ENCODE assay signal across 30 mouse cellular contexts in the genomic region with DNA sequence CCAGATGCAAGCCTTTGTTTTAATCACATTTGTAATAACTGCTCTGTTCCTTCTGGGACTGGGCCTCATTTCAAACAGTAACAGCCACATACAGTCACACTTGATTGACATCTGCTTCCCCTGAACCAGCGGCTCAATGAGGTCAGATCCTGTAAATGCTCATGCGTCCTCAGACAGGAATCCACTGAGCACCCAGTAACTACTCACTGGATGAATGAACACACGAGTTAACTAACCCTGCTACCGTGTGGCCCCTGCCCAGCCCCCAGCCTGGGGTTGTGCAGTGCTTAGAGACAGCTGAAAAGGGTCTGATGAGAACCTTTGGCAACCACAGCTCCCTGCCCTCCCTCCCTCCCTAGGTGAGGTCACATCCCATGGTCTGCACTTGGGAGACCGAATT. TPM values are rescaled to one million over a fixed set of nuclear protein-coding genes. Genes with fewer than 3 reads are reported as not detected.
DNase-seq lines count a peak whose midpoint lies in the region; ATAC-seq and TF ChIP-seq lines count a peak whose summit lies in the region.
"Had no signal": no experiment of that assay in that cellular context is flagged by ENCODE, and none has a peak within 500 bp of the region (broad histone marks: within the 10 kb centered on the region; RNA-seq: fewer than 3 reads in every experiment).

No protein-coding gene starts in this region.

- TF ChIP-seq CTCF in liver, postnatal 0 days (IDR thresholded peaks at IDR 0.05; ENCODE audit: low read depth): no peak
- TF ChIP-seq CTCF in Patski (IDR thresholded peaks at IDR 0.05): no peak
- TF ChIP-seq CTCF in thymus, adult 2 months (IDR thresholded peaks at IDR 0.05; ENCODE audit: borderline replicate concordance, control insufficient read depth, extremely low read depth, insufficient read depth, low read length, poor library complexity): no peak

- no peak overlapping the region for H3K4me2 ChIP-seq in kidney, embryonic 15.5 days
- no peak overlapping the region for H3K4me2 ChIP-seq in liver, postnatal 0 days (ENCODE audit: low read depth, low read length)
- H3K4me2 ChIP-seq in liver, embryonic 12.5 days: no peak overlapping the region
- H3K4me2 ChIP-seq: embryonic facial prominence, embryonic 13.5 days; forebrain, embryonic 12.5 days; forebrain, embryonic 15.5 days; heart, embryonic 11.5 days; hindbrain, embryonic 13.5 days had no signal

- no peak overlapping the region for H3K27ac ChIP-seq in kidney, embryonic 15.5 days
- H3K27ac ChIP-seq in liver, postnatal 0 days (ENCODE audit: low read depth): no peak overlapping the region
- H3K27ac ChIP-seq in liver, embryonic 12.5 days: no peak overlapping the region
- H3K27ac ChIP-seq in thymus, adult 2 months (ENCODE audit: control insufficient read depth, insufficient read depth, low read length): no peak overlapping the region
- H3K27ac ChIP-seq: embryonic facial prominence, embryonic 10.5 days; embryonic facial prominence, embryonic 13.5 days; forebrain, embryonic 12.5 days; forebrain, embryonic 15.5 days; hindbrain, embryonic 10.5 days; hindbrain, embryonic 13.5 days had no signal

- no peak overlapping the region for H3K4me3 ChIP-seq in kidney, embryonic 15.5 days (replicated peaks)
- no peak overlapping the region for H3K4me3 ChIP-seq in liver, postnatal 0 days (ENCODE audit: low read depth, low read length)
- no peak overlapping the region for H3K4me3 ChIP-seq in liver, embryonic 12.5 days
- H3K4me3 ChIP-seq in thymus, adult 2 months (ENCODE audit: control insufficient read depth, insufficient read depth, low read length): no peak overlapping the region
- H3K4me3 ChIP-seq: embryonic facial prominence, embryonic 10.5 days; embryonic facial prominence, embryonic 13.5 days; erythroblast, embryonic 14.5 days; forebrain, embryonic 12.5 days; forebrain, embryonic 15.5 days; hindbrain, embryonic 10.5 days; hindbrain, embryonic 13.5 days had no signal

- H3K4me1 ChIP-seq in kidney, embryonic 15.5 days: peaks cover 6% of the 10 kb centered on the region
- H3K4me1 ChIP-seq in liver, postnatal 0 days (ENCODE audit: insufficient read depth): no peaks in the 10 kb centered on the region
- H3K4me1 ChIP-seq in liver, embryonic 12.5 days: no peaks in the 10 kb centered on the region
- H3K4me1 ChIP-seq in thymus, adult 2 months (replicated peaks; ENCODE audit: control insufficient read depth, insufficient read depth, low read length): no peaks in the 10 kb centered on the region
- H3K4me1 ChIP-seq: embryonic facial prominence, embryonic 13.5 days; forebrain, embryonic 12.5 days; forebrain, embryonic 15.5 days; hindbrain, embryonic 13.5 days had no signal

- H3K27me3 ChIP-seq in kidney, embryonic 15.5 days: no peaks in the 10 kb centered on the region
- H3K27me3 ChIP-seq in liver, postnatal 0 days (ENCODE audit: insufficient read depth, low read length): no peaks in the 10 kb centered on the region
- H3K27me3 ChIP-seq in liver, embryonic 12.5 days (replicated peaks): peaks cover 3% of the 10 kb centered on the region; the same call in 1 of the 2 replicates
- H3K27me3 ChIP-seq in Patski: no peaks in the 10 kb centered on the region
- H3K27me3 ChIP-seq in thymus, adult 2 months (ENCODE audit: control insufficient read depth, insufficient read depth, low read length): no peaks in the 10 kb centered on the region
- H3K27me3 ChIP-seq: embryonic facial prominence, embryonic 13.5 days; forebrain, embryonic 15.5 days had no signal

- in situ Hi-C loops in Patski (cut with MboI; ENCODE audit: low pct_unique_long_range_greater_than_20kb): loop anchor here (25.0 kb wide), 2 partner anchors 930 to 1105 kb away; no protein-coding TSS in a partner anchor

- no peak for TF ChIP-seq EP300 in liver, postnatal 0 days (IDR thresholded peaks at IDR 0.05; ENCODE audit: low read depth)

- no peaks in the 10 kb centered on the region for H3K36me3 ChIP-seq in kidney, embryonic 15.5 days
- H3K36me3 ChIP-seq in liver, postnatal 0 days (replicated peaks; ENCODE audit: insufficient read depth, low read length): no peaks in the 10 kb centered on the region
- H3K36me3 ChIP-seq in liver, embryonic 12.5 days: no peaks in the 10 kb centered on the region
- no peaks in the 10 kb centered on the region for H3K36me3 ChIP-seq in thymus, adult 2 months (ENCODE audit: control insufficient read depth, insufficient read depth, low read length)
- H3K36me3 ChIP-seq: embryonic facial prominence, embryonic 10.5 days; embryonic facial prominence, embryonic 13.5 days; forebrain, embryonic 12.5 days; forebrain, embryonic 15.5 days; hindbrain, embryonic 10.5 days; hindbrain, embryonic 13.5 days had no signal

- no peaks in the 10 kb centered on the region for H3K9me3 ChIP-seq in kidney, embryonic 15.5 days (replicated peaks)
- H3K9me3 ChIP-seq in liver, postnatal 0 days (ENCODE audit: low read length): no peaks in the 10 kb centered on the region
- H3K9me3 ChIP-seq in liver, embryonic 12.5 days (replicated peaks): no peaks in the 10 kb centered on the region
- H3K9me3 ChIP-seq: embryonic facial prominence, embryonic 10.5 days; embryonic facial prominence, embryonic 13.5 days; forebrain, embryonic 12.5 days; forebrain, embryonic 15.5 days; hindbrain, embryonic 13.5 days had no signal

- no peak for DNase-seq in kidney, postnatal 36 days
- peak; percentile 8 for DNase-seq in liver, postnatal 0 days
- peak; percentile 29 for DNase-seq in testis, postnatal 10 days (ENCODE audit: low spot score)
- no peak for DNase-seq in testis, postnatal 14 days (ENCODE audit: low spot score)
- no peak for DNase-seq in Patski (ENCODE audit: low read depth, low spot score)
- no peak for DNase-seq in thymus, adult 2 months
- DNase-seq: adrenal gland, adult 2 months; adrenal gland, postnatal 25 days; cerebellum, adult 11-12 months; cerebellum, adult 8-10 months; cerebellum, postnatal 10 days; cerebellum, postnatal 36 days; embryo, embryonic 11 days; gastrocnemius, postnatal 25 days; heart, postnatal 36 days had no signal

- WGBS in kidney, embryonic 15.5 days: 37% methylated on average over 5 of the region's 5 CpGs
- 51% methylated on average over 5 of the region's 5 CpGs for WGBS in liver, postnatal 0 days (ENCODE audit: insufficient replicate concordance)
- WGBS in liver, embryonic 12.5 days (ENCODE audit: insufficient replicate concordance): 47% methylated on average over 5 of the region's 5 CpGs
- WGBS in thymus, adult 2 months: 64% methylated on average over 5 of the region's 5 CpGs

- POLR2A ChIA-PET in Patski (lab: Charles Lee): no interaction called here

- CTCF ChIA-PET in Patski (lab: Charles Lee): interaction anchor here (1.7 kb wide), 1 partner anchor 14 kb away, joined by 3 read pairs; the partner anchor contains the start of gene Kcnk18

- H3K9ac ChIP-seq in kidney, embryonic 15.5 days: no peak overlapping the region
- H3K9ac ChIP-seq in liver, postnatal 0 days (replicated peaks): no peak overlapping the region
- H3K9ac ChIP-seq in liver, embryonic 12.5 days: no peak overlapping the region
- H3K9ac ChIP-seq: embryonic facial prominence, embryonic 13.5 days; forebrain, embryonic 12.5 days; forebrain, embryonic 15.5 days; hindbrain, embryonic 13.5 days had no signal

- no peak for TF ChIP-seq POLR2A in thymus, adult 2 months (IDR thresholded peaks at IDR 0.05; ENCODE audit: control insufficient read depth, extremely low read depth, insufficient read depth, low read length, poor library complexity)

- ATAC-seq in kidney, embryonic 15.5 days (replicated peaks; ENCODE audit: low FRiP score): 0 out of 2 replicates have a peak, but pooled peaks have one; percentile 59
- ATAC-seq in liver, postnatal 0 days: no peak
- no peak for ATAC-seq in liver, embryonic 12.5 days
- peak; percentile 31 for ATAC-seq in Patski
- ATAC-seq: forebrain, embryonic 15.5 days; hindbrain, embryonic 16.5 days had no signal

RNA-seq across cellular contexts. Expression of gene Kcnk18, which starts 13.8 kb away (rescaled TPM):
- polyA plus RNA-seq in kidney, embryonic 15.5 days (2015; fragmentation: Nextera tagmentation; extraction: Ambion mirVana): not detected in 2 replicates
- not detected in 2 replicates for polyA plus RNA-seq in liver, postnatal 0 days (2015; fragmentation: Nextera tagmentation; extraction: Ambion mirVana)
- not detected in 2 replicates for polyA plus RNA-seq in liver, embryonic 12.5 days (2016; fragmentation: Nextera tagmentation; extraction: Ambion mirVana)
- not detected for polyA plus RNA-seq in Patski (2021)
- polyA plus RNA-seq in thymus, adult 2 months (2012; rRNA removed): not detected in 2 replicates
- polyA plus RNA-seq: adrenal gland, adult 2 months; brain, embryonic 14.5 days; cortical plate, adult 2 months; embryonic facial prominence, embryonic 13.5 days; erythroblast, embryonic 14.5 days; forebrain, embryonic 12.5 days; forebrain, embryonic 15.5 days; heart, embryonic 11.5 days; heart, embryonic 14.5 days; heart, postnatal 0 days; hindbrain, embryonic 10.5 days; hindbrain, embryonic 13.5 days had no signal

RNA-seq across cellular contexts. Expression of gene Slc18a2, which starts 27.9 kb away (rescaled TPM):
- polyA plus RNA-seq in kidney, embryonic 15.5 days (2015; fragmentation: Nextera tagmentation; extraction: Ambion mirVana): 9.1 and 13.2 TPM in 2 replicates
- polyA plus RNA-seq in liver, postnatal 0 days (2015; fragmentation: Nextera tagmentation; extraction: Ambion mirVana): 1.5 and 1.9 TPM in 2 replicates
- 5.1 and 6.0 TPM in 2 replicates for polyA plus RNA-seq in liver, embryonic 12.5 days (2016; fragmentation: Nextera tagmentation; extraction: Ambion mirVana)
- 2.4 TPM for polyA plus RNA-seq in Patski (2021)
- polyA plus RNA-seq in thymus, adult 2 months (2012; rRNA removed): 0.93 and 1.0 TPM in 2 replicates
- polyA plus RNA-seq: erythroblast, embryonic 14.5 days had no signal

Comparison
In these comparisons a context has a peak if more than half of its experiments do, and no peak if none do; other contexts are left out.
1. DNase-seq: peak in liver, postnatal 0 days (single experiment) and testis, postnatal 10 days (single experiment); none in kidney, postnatal 36 days (0 of 2), testis, postnatal 14 days (single experiment), Patski (single experiment) and thymus, adult 2 months (single experiment).
2. ATAC-seq: peak in kidney, embryonic 15.5 days (single experiment) and Patski (single experiment); none in liver, postnatal 0 days (single experiment) and liver, embryonic 12.5 days (single experiment).